Comparison of ENCODE assay signal across 12 mouse cellular contexts in the genomic region with DNA sequence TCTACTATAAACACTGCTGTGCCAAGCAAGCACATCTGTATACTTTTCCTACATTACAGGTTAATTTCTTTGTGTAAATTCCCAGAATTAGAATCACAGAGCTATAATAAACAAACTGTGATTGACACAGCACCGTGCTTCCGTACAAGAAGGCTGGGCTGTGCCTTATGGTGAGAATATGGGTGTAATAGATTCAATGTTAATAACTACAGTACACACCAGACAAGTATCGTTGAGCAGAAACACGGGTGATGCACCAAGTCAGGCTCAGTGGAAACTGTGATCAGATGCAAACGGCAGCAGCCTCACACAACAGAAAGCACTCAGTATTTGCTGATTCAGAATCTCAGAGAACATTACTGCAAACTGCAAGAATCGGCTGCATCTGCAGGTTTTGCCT.
A peak's percentile ranks its signal among the peaks of the same experiment; 100 is the strongest.
DNase-seq lines count a peak whose midpoint lies in the region; ATAC-seq and TF ChIP-seq lines count a peak whose summit lies in the region.
"Had no signal": no experiment of that assay in that cellular context is flagged by ENCODE, and none has a peak within 500 bp of the region (broad histone marks: within the 10 kb centered on the region; RNA-seq: fewer than 3 reads in every experiment).

No protein-coding gene starts in this region.

- H3K27ac ChIP-seq in heart, embryonic 16.5 days (ENCODE audit: low read length): peak overlapping the region; percentile 69
- H3K27ac ChIP-seq in lung, embryonic 15.5 days: peak overlapping the region; percentile 60; the same call in 1 of the 2 replicates
- 0 out of 2 replicates have a peak overlapping the region, but pooled peaks have one; percentile 47 for H3K27ac ChIP-seq in forebrain, postnatal 0 days (ENCODE audit: low read depth, low read length)
- peak overlapping the region; percentile 21 for H3K27ac ChIP-seq in stomach, embryonic 16.5 days (ENCODE audit: low read length)
- H3K27ac ChIP-seq: embryonic facial prominence, embryonic 15.5 days; hindbrain, embryonic 13.5 days; liver, embryonic 15.5 days had no signal

- no peak overlapping the region for H3K4me2 ChIP-seq in heart, embryonic 16.5 days (ENCODE audit: low read depth, low read length)
- no peak overlapping the region for H3K4me2 ChIP-seq in lung, embryonic 15.5 days
- H3K4me2 ChIP-seq in forebrain, postnatal 0 days (ENCODE audit: low read depth): no peak overlapping the region
- no peak overlapping the region for H3K4me2 ChIP-seq in stomach, embryonic 16.5 days (ENCODE audit: low read depth, low read length)
- H3K4me2 ChIP-seq: embryonic facial prominence, embryonic 15.5 days; hindbrain, embryonic 13.5 days; liver, embryonic 15.5 days had no signal

- no peak overlapping the region for H3K9ac ChIP-seq in heart, embryonic 16.5 days (ENCODE audit: low read length)
- no peak overlapping the region for H3K9ac ChIP-seq in lung, embryonic 15.5 days
- no peak overlapping the region for H3K9ac ChIP-seq in forebrain, postnatal 0 days
- no peak overlapping the region for H3K9ac ChIP-seq in stomach, embryonic 16.5 days (ENCODE audit: low read length)
- H3K9ac ChIP-seq: embryonic facial prominence, embryonic 15.5 days; hindbrain, embryonic 13.5 days; liver, embryonic 15.5 days had no signal

- no peak for TF ChIP-seq POLR2A in lung, adult 2 months (IDR thresholded peaks at IDR 0.05; ENCODE audit: borderline replicate concordance, extremely low read depth, low read depth, low read length)

- no peak overlapping the region for H3K4me3 ChIP-seq in heart, embryonic 16.5 days (ENCODE audit: low read length)
- no peak overlapping the region for H3K4me3 ChIP-seq in lung, embryonic 15.5 days
- H3K4me3 ChIP-seq in lung, adult 2 months (replicated peaks; ENCODE audit: extremely low read depth, low read depth, low read length): no peak overlapping the region
- H3K4me3 ChIP-seq in forebrain, postnatal 0 days (ENCODE audit: low read depth, low read length): no peak overlapping the region
- H3K4me3 ChIP-seq in stomach, embryonic 16.5 days (replicated peaks; ENCODE audit: low read length): no peak overlapping the region
- H3K4me3 ChIP-seq: embryonic facial prominence, embryonic 15.5 days; hindbrain, embryonic 13.5 days; liver, embryonic 15.5 days; megakaryocyte, embryonic 14.5 days had no signal

- peaks cover 31% of the 10 kb centered on the region for H3K4me1 ChIP-seq in heart, embryonic 16.5 days (ENCODE audit: control insufficient read depth, insufficient read depth, low read length)
- H3K4me1 ChIP-seq in lung, embryonic 15.5 days: peaks cover 41% of the 10 kb centered on the region
- H3K4me1 ChIP-seq in lung, adult 2 months (ENCODE audit: control insufficient read depth, insufficient read depth, low read length): peaks cover 46% of the 10 kb centered on the region
- H3K4me1 ChIP-seq in forebrain, postnatal 0 days (ENCODE audit: insufficient read depth): peaks cover 10% of the 10 kb centered on the region; the same call in 1 of the 2 replicates
- peaks cover 11% of the 10 kb centered on the region for H3K4me1 ChIP-seq in stomach, embryonic 16.5 days (ENCODE audit: control insufficient read depth, insufficient read depth, low read length)

- DNase-seq in heart, postnatal 4 days: no peak
- no peak for DNase-seq in lung, adult 2 months
- peak; percentile 30 for DNase-seq in forebrain, postnatal 0 days
- no peak for DNase-seq in embryo, embryonic 10 days (ENCODE audit: low spot score)
- DNase-seq: cerebellum, adult 11-12 months had no signal

- 68% methylated on average over 6 of the region's 6 CpGs for WGBS in heart, embryonic 16.5 days
- WGBS in lung, embryonic 15.5 days: 40% methylated on average over 6 of the region's 6 CpGs
- whole genome bisulfite sequencing in lung, adult 2 months: 37% methylated on average over 6 of the region's 6 CpGs
- 38% methylated on average over 6 of the region's 6 CpGs for whole genome bisulfite sequencing in forebrain, postnatal 0 days
- 36% methylated on average over 6 of the region's 6 CpGs for WGBS in stomach, embryonic 16.5 days

- no peak for TF ChIP-seq CTCF in lung, adult 2 months (IDR thresholded peaks at IDR 0.05; ENCODE audit: insufficient read depth, low read length)
- no peak for TF ChIP-seq CTCF in forebrain, postnatal 0 days (IDR thresholded peaks at IDR 0.05; ENCODE audit: low read depth)

- ATAC-seq in heart, embryonic 16.5 days (replicated peaks; ENCODE audit: extremely low read depth, insufficient read depth, low FRiP score): no peak
- no peak for ATAC-seq in lung, embryonic 15.5 days (ENCODE audit: borderline replicate concordance, extremely low read depth, low FRiP score, low TSS enrichment)
- ATAC-seq in forebrain, postnatal 0 days: no peak
- no peak for ATAC-seq in stomach, embryonic 16.5 days (ENCODE audit: insufficient read depth, low FRiP score)

- no peaks in the 10 kb centered on the region for H3K36me3 ChIP-seq in heart, embryonic 16.5 days (ENCODE audit: control insufficient read depth, insufficient read depth)
- H3K36me3 ChIP-seq in lung, embryonic 15.5 days: no peaks in the 10 kb centered on the region
- no peaks in the 10 kb centered on the region for H3K36me3 ChIP-seq in forebrain, postnatal 0 days (ENCODE audit: insufficient read depth)
- no peaks in the 10 kb centered on the region for H3K36me3 ChIP-seq in stomach, embryonic 16.5 days (ENCODE audit: control insufficient read depth, insufficient read depth, low read length)
- H3K36me3 ChIP-seq: embryonic facial prominence, embryonic 15.5 days; hindbrain, embryonic 13.5 days; liver, embryonic 15.5 days had no signal

- no peaks in the 10 kb centered on the region for H3K27me3 ChIP-seq in heart, embryonic 16.5 days (ENCODE audit: control insufficient read depth, insufficient read depth, low read length)
- H3K27me3 ChIP-seq in lung, embryonic 15.5 days: no peaks in the 10 kb centered on the region
- no peaks in the 10 kb centered on the region for H3K27me3 ChIP-seq in forebrain, postnatal 0 days (ENCODE audit: insufficient read depth, low read length)
- no peaks in the 10 kb centered on the region for H3K27me3 ChIP-seq in stomach, embryonic 16.5 days (ENCODE audit: control insufficient read depth, insufficient read depth, low read length)
- H3K27me3 ChIP-seq: embryonic facial prominence, embryonic 15.5 days; hindbrain, embryonic 13.5 days; liver, embryonic 15.5 days had no signal

- H3K9me3 ChIP-seq in heart, embryonic 16.5 days (replicated peaks; ENCODE audit: control insufficient read depth, low read length): peaks cover 5% of the 10 kb centered on the region
- H3K9me3 ChIP-seq in lung, embryonic 15.5 days: peaks cover under 1% of the 10 kb centered on the region; the same call in 1 of the 2 replicates
- no peaks in the 10 kb centered on the region for H3K9me3 ChIP-seq in forebrain, postnatal 0 days (ENCODE audit: low read length)
- peaks cover 3% of the 10 kb centered on the region for H3K9me3 ChIP-seq in stomach, embryonic 16.5 days (replicated peaks; ENCODE audit: control insufficient read depth, low read length)
- H3K9me3 ChIP-seq: liver, embryonic 15.5 days had no signal
